Mouse (Mus musculus) MN1 (cell line): Measurements from ENCODE around the gene Ppid.

ENCODE experiments used
- DNase-seq: peaks from one replicate; pipeline ENCODE4 v3.0.0-alpha.2; 2016; ENCODE audit warnings: low spot score

Ppid gene

GRCm38 (mm10) chr3:79590863-79591792 lies at the start of gene Ppid:
TSS of gene Ppid (plus strand) at chr3:79591342.
- peak; percentile 90 for DNase-seq

DNA sequence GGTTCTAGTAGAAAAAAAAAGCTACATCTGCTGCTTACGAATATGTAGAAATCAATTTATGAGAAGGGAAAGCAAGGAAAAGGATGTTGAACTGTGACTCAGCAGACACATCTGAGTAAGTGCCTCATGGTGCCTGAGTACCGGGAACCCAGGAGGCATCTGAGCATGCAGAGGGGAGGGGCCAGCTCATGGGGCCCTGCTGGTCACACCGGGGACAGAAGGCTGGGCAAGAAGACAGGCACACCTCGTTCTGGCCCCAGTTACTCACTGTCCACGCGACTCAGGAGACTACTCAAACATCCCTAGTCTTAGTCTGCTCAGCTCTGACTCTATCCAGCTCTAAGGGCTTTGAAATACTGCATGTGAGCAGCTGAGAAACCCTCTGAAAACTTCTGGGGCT lies 48.6 kb upstream of the Ppid start:
- DNase-seq: peak; percentile 72

DNA sequence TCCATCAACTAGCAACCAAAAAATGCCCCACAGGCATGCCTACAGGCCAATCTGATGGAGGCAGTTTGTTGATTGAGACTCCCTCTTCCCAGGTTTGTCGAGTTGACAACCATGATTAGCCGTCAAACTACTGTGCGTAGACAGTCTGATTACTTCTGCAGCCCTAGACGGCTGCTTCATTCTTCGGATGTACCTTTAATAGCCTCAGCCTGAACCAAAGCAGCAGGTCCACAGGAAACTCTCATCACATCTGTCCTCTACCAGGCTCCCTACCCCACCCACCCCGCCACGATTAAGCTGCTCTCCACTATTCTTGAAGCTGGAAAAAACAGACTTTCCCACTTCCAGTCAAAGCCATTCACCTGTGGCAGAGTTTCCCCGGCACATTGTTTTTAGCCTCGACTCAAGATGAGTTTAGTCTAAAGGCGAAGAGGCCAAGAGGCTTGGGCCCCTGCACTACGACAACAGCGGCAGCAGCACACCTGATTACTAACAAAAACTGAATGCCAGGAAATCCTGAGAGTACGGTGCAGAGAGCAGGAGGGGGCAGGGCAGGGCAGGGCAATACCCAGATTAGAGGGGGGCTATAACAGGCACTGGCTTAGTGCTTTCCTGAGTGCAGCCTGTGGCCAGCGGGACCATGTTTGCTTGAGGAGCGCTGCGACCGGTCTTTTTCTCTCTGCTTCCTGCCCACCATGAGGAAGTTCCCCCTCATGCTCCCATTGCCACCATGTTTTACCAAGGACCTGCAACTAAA lies 42.3 kb upstream of the Ppid start:
- no peak for DNase-seq

DNA sequence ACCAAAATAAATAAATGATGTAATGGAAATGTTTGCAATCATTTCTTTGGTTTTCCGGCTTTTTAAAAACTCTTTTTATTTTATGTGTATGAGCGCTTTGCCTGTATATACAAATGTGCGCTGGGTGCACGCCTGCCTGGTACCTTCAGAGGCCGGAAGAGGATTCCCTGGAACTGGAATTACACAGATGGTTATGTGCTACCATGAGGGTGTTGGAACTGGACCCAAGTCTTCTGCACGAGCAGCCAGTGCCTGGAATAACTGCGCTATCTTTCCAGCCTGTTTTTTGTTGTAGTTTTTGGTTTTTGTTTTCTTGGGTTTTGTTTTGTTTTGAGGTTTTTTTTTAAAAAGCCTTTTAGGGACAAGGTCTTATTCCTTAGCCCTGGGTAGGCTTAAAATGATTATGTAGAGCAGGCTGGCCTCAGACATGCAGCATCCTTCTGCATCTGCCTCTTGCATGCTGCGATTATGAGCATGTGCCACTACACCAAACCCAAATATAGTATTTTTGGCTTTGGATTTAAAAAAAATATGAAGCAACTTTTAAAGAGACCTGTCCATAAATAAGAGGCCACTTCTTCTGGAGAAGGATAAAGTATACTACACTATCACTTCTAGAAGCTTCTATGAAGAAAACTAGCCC lies 41.3 kb upstream of the Ppid start:
- DNase-seq: no peak

DNA sequence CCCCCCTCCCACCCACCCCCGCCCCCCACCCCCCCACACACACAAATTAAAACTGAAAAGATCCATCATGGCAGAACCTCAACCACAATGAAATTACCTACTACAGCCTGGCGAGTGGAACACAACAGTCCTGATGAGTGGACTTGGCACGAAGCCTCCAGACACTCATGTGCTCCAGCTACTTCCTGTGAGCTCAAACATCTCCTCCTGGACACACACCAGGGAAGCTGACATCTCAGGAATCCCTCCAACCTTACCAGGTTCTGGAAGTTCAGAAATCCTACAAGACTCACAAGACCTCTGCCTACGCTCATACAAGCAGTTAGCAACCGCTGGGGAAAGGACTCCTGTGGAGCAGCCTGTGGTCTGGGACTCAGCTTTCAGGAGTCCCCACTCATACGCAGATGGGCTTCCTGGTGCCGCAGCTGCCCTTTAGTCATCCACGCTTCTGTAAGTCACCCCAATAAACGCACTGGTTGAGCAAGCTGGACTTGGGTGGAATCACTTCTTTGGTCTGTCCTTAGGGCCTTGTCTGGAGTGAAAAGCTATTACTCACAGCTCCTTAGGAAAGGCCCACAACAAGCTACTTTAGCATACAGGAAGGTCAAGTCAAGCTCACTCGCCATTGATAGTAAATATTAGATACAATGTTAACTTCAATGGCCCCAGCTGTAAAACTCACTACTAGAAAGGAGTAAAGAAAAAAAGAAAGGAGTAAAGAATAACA lies 39.2 kb upstream of the Ppid start:
- no peak for DNase-seq

GRCm38 (mm10) chr3:79553779-79554178 lies 37.4 kb upstream of the Ppid start:
- DNase-seq: no peak

DNA sequence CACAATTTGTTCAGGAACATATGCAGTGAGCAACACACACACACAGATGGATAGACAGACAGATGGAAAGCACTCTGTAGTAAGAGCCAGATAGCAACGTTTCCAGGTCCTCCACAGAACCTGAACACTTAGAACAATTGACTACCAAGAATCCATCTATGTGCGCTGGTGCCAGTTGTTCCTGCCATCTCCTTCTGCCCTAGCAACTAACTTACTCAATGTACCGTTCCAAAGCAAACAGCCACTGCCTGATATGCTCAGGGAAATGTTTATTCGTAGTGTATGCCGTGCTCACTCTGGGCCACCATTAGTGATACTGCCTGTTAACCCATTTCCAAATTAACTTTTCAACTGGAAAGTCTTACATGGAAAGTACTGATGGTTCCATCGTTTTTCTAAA lies 36.1 kb upstream of the Ppid start:
- no peak for DNase-seq

DNA sequence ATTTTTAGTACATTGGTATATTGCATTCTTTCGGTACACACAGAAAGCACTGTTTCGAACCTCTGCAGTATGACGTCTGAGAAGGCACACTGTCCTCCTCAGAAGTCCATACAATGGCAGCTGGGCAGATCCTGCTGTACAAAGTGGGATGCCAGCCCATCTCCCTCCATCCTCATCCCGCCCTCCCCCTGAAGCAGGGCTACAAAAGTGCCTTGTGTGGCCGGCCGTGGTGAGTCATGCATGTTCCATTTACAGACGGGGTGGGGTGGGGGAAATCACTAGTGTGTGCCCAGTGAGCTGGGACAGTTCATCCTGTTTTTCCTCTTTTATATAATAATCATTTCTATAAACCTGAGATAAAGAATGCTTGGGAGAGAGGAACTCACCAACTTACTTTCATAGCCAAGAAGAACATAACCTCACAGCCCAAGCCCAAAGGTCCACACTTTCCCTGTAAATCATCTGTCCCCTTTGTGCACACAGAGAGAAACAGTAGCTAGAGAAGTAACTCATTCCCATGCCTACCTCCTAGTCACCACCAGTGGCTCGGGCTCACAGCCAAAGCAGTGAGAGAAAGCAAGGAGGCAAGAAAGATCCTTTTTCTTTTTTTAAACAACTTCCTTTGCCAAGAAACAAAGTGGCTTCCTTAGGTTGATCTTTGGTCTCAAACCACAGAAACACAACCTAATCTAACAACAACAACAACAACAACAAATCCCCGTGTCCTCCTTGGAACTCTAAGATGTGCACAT lies 31.9 kb upstream of the Ppid start:
- peak; percentile 45 for DNase-seq

GRCm38 (mm10) chr3:79559773-79560045 lies 31.4 kb upstream of the Ppid start:
- no peak for DNase-seq

DNA sequence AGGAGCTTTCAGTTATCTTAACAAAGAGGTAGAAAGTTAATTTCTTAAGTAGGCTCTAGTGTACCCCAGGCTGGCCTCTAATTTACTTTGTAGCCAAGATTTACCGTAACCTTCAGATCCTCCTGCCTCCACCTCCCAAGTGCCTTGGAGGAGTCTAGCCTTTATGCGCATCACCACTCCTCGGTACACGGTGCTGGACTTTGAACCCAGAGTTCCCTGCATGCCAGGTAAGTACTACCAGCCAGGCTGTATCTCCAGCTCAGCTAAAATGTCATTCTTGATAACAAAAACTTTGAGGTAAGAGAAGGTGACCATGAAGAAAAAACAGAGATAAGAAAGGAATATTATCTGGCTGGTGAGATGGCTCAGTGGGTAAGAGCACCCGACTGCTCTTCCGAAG lies 30.6 kb upstream of the Ppid start:
- no peak for DNase-seq

DNA sequence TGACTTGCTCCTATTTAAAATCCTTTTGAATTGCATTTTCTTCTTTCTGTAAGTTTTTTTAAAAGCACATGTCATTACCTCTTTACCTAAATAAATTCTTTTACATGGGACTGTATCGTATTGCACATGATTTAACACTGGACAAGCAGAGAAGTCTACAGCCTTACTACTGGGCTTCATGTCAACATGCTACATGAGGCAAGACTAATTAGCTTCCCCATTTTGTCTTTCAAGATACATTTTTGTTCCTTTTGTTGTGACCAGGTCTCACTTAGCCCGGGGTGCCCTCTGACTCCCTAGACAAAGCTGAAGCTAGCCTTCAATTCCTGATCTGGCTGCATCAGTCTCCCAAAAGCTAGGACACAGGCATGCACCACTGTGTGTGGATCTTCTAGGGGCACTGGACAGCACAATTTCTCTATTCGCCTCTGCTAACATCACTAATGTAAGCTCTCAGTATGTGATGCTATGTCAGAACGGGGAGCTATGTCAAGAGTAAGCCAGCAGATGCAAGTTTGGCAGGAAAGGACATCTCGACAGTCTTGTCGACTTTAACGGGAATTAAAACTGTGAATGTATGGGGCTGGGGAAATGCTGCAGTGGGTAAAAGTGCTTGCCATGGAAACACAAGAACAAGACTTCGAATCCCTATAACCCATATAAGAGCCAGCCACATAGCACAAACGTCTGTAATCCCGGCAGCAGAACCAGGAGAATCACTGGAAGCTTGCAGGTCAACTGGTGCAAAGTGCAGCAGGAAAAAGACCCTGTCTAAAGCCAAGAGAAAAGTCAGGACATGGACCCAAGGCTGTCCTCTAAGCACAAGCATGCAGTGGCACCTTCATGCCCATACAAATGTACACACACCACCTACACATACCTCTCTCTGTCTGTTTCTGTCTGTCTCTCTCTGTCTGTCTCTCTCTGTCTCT lies 29.1 kb upstream of the Ppid start:
- no peak for DNase-seq

DNA sequence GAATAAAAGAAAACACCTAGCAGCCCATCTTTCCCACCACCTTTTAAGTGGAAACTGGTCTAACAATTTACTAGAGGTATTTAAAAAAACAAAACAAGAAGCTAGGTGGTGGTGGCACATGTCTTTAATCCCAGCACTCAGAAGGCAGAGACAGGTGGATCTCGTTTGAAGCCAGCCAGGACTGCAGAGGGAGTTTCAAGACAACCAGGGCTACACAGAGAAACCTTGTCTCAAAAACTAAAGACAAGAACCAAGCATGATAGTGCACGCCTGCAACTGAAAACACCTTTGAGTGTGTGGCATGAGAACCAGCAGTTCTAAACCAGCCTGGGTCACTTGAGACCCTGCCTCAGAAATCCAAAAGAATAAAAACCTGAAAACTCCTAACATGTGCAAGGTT lies 27.6 kb upstream of the Ppid start:
- no peak for DNase-seq

DNA sequence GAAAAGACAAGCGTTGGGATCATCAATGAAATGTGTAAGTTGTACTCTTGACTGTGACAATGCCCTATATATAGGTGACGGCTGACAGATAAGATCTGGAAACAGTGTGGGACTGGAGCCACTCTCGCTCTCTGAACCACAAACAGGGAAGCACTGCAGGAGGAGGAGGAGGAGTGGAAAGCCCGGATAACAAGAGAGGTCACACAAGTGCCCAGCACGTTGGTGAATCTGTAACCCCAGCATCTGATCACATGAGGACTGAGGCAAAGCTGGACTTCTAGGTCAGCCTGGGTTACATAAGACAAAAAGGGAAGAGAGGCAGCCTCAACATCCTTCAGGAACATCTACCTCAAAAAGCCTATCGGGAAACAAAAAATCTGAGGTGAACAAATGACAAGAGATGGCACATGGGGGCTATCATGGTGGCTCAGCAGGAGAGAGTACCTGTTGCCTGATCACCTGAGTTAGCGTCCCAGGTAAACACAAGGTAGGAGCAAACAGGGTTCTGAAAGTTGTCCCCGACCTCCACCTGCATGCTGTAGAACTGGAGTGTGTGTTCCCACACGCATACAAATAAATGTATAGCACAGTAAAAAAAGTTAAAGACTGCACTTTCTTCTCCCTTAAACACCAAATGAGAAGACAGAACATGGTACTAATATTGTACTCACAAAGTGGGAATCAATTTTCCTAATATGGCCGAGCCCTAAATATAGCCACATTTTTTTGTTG lies 26.1 kb upstream of the Ppid start:
- no peak for DNase-seq

DNA sequence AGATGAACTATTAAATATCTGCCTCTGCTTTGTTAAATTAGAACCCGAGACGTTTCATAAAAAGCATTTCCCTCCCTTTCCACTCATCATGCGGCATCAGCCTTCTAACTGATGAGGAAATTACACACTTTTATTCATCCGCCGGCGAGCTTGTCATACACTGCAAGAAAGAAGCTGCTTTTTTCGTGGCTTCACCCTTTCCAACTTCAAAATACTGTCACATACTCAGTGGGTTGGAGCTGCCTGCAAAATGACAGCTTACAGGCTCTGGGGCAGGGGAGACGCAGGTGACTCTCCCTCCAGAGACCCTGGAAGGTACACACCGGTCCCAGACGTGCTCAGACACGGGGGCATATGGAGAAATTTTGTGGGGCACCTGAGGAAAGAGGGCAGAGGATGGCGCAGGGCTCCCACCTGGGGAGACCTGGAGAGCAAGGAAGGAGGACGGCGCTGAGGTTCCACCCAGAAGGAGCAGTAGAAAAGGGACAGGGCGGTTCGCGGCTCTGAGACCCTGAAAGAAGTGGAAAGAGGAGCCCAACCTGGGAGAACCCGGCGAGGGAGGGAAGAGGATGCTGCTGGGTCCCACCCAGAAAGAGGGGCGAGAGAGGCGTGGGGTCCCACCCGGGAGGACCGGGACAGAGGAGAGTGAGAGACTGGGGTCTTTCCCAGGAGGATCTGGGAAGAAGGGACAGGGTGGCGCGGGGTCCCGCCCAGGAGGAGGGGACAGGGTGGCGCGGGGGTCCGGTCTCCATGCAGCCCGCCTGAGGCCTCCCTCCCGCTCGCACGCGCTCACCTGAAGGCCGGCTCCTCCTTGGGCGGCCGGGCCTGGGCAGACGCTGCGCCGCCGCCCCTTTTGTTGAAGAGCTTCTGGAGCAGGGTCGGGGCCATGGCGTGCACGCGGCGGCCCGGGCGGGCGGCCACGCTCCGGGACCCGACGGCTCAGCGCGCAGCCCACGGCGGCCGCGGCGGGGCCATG lies 24.1 kb upstream of the Ppid start:
- no peak for DNase-seq

GRCm38 (mm10) chr3:79567703-79568362 lies 23.3 kb upstream of the Ppid start, which contains the start of gene Fnip2:
TSS of gene Fnip2 (minus strand) at chr3:79567796.
- DNase-seq: peak; percentile 94

- no peak for DNase-seq
Observed at GRCm38 (mm10) chr3:79568629-79569350, 22.4 kb upstream of the Ppid start.

- no peak for DNase-seq
Observed at GRCm38 (mm10) chr3:79569351-79569681, 21.8 kb upstream of the Ppid start.
